Mouse (Mus musculus): ENCODE data around the gene Gm10778. TPM values are rescaled to one million over a fixed set of nuclear protein-coding genes. Genes with fewer than 3 reads are reported as not detected.
"Not testable (repeated sequence)": the region's sequence is repeated elsewhere in the genome, so short reads cannot be mapped to it uniquely, and the experiment has no call there.

Gm10778 gene
- 3.8 and 4.2 TPM in 2 replicates for polyA plus RNA-seq (2012; rRNA removed)

DNA sequence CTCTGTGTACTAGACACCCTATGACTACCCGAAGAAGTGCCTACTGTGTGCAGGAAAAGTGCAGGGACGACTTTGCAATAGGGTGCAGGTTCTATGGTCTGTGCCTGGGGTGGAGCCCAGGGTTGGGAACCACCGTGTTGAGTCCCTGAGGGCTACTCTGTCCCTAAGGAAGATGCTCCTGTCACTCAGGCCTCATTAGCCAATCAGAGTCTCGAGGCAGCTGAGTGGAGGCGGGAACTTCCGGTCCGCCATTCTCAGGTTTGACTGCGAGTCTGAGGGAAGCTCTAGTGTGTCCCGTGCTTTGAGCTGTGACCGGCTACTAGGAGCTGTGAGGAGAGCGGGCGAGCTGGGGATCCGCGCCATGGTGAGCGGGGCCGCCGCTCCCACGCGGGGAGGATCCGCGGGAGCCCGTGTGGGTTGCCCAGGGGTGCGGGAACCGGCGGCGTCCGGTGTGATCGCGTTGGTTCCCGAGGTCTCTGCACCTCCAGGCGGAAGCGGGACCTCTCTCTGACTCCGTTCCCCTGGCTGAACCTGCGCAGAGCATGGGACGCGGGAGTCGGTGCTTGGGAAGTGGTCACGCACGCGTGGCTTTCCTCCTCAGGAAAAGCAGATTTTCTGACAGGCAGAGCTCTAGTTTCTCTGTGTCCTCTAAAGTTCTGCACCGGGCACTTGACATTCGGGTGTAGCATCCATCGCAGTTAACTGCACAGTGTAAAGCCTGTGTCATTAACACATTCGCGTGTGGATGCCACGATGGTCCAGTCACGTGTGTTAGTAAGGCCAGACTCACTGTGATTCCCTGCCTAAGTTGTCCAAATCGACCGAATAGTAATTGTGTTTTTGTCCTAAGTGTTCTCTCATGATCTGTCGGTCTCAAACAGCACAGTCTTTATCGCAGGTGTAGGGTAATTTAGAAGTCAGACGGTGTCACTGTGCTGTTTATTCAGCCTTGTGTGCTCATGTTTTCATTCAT lies at the start of gene Gm10778:
Gene Gm10778, plus strand, starts transcription at position 257 of the 973 bp plus-strand sequence.
- 2% methylated on average over 31 of the region's 52 CpGs for WGBS
- DNase-seq = peak; percentile 91 to 92
- Histone ChIP-seq H3K27ac (ENCODE audit: insufficient read depth, low read length) (peak within 1 kb of the TSS; percentile 78), H3K4me3 (replicated peaks; ENCODE audit: insufficient read depth, low read depth, low read length) (peak within 1 kb of the TSS; percentile 72)
- TF ChIP-seq POLR2A (IDR thresholded peaks at IDR 0.05; ENCODE audit: borderline replicate concordance, insufficient read depth, low read length) = peak; percentile 60; the same call in 1 of the 2 replicates
- not testable (repeated sequence) for H3K4me1 ChIP-seq (ENCODE audit: control insufficient read depth, insufficient read depth, low read length); H3K27me3 ChIP-seq (ENCODE audit: control insufficient read depth, insufficient read depth, low read length)

DNA sequence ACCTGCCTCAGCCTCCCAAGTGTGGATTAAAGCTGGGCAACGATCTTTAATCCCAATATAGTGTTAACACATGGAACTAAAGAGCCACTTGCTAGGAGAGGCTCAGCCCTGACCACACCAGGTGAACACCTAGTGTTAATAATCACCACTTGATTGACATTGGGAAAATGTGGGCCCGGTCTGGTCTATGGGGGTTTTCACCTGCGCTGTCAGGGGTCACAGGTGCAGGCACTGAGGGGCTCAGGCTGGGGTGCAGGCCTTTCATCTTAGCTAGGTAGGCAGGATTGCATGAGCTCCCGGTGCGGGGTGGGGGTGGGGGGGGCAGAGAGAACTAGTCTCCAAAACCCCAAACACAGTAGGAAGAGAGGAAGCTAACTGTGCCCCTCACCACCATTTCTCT lies 49.2 kb upstream of the Gm10778 start:
- H3K4me3 ChIP-seq (replicated peaks; ENCODE audit: insufficient read depth, low read depth, low read length) = no peak overlapping the region
- no peak for DNase-seq
- no peaks in the 10 kb centered on the region for H3K27me3 ChIP-seq (ENCODE audit: control insufficient read depth, insufficient read depth, low read length)
- TF ChIP-seq CTCF (IDR thresholded peaks at IDR 0.05; ENCODE audit: borderline replicate concordance, insufficient read depth, low read depth, low read length) (no peak), POLR2A (IDR thresholded peaks at IDR 0.05; ENCODE audit: borderline replicate concordance, insufficient read depth, low read length) (no peak)
- H3K27ac ChIP-seq (ENCODE audit: insufficient read depth, low read length) = no peak overlapping the region
- WGBS = 88% methylated on average over 5 of the region's 5 CpGs
- H3K4me1 ChIP-seq (ENCODE audit: control insufficient read depth, insufficient read depth, low read length) = peaks cover 27% of the 10 kb centered on the region

DNA sequence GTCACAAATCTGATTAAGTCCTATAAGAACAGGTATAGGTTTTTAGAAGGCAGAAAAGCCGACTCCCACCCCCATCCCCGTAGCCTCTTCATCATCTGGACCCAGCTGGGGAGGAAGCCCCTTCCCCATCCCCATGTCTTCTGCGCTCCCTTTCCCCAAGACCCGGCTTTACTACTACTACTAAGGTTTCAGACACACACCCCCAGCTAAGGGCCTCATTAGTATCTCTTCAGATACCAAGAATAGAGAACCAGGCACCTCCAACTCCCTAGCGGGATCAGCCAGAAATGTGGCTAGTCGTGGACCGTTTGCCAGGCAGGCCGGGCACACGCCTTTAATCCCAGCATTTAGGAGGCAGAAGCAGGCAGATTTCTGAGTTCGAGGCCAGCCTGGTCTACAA lies 48.8 kb upstream of the Gm10778 start:
- DNase-seq = peak in 1 of 2 experiments; percentile 17
- WGBS = 74% methylated on average over 10 of the region's 10 CpGs
- H3K27ac ChIP-seq (ENCODE audit: insufficient read depth, low read length) = no peak overlapping the region
- peaks cover 31% of the 10 kb centered on the region for H3K4me1 ChIP-seq (ENCODE audit: control insufficient read depth, insufficient read depth, low read length)
- no peak overlapping the region for H3K4me3 ChIP-seq (replicated peaks; ENCODE audit: insufficient read depth, low read depth, low read length)
- TF ChIP-seq CTCF (IDR thresholded peaks at IDR 0.05; ENCODE audit: borderline replicate concordance, insufficient read depth, low read depth, low read length) (no peak), POLR2A (IDR thresholded peaks at IDR 0.05; ENCODE audit: borderline replicate concordance, insufficient read depth, low read length) (no peak)
- H3K27me3 ChIP-seq (ENCODE audit: control insufficient read depth, insufficient read depth, low read length) = no peaks in the 10 kb centered on the region

DNA sequence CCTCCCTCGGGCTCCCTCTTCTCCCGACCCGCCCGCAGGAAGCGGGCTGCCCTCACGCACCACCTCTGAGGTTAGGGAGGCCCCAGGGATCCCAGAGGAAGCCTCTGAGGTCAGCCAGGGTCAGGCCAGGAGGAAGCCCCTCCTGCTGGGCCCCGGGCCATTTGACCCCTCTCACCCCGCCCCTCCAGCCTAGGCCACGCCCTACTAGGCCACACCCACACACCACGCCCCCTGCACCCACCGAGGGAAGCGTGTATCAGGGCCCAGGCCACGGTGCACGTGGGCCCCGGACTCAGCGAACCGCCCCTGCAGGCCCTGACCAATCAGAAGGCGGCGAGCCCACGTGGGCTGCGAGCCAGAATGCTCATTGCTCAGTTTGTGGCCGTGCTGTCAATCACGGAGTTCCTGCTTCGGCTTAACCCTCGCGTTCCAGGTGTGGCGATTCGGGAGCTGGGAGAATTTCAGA lies 48.1 kb upstream of the Gm10778 start, which contains the start of gene Tle6:
Gene Tle6, minus strand, starts transcription at position 336 of the 466 bp plus-strand sequence.
- H3K27me3 ChIP-seq (ENCODE audit: control insufficient read depth, insufficient read depth, low read length) = no peaks in the 10 kb centered on the region
- peak; percentile 93 to 94 for DNase-seq
- H3K27ac ChIP-seq (ENCODE audit: insufficient read depth, low read length) = no peak within 1 kb of the TSS
- H3K4me3 ChIP-seq (replicated peaks; ENCODE audit: insufficient read depth, low read depth, low read length) = peak within 1 kb of the TSS; percentile 51
- TF ChIP-seq POLR2A (IDR thresholded peaks at IDR 0.05; ENCODE audit: borderline replicate concordance, insufficient read depth, low read length) (0 out of 2 replicates have a peak, but pooled peaks have one; percentile 10), CTCF (IDR thresholded peaks at IDR 0.05; ENCODE audit: borderline replicate concordance, insufficient read depth, low read depth, low read length) (no peak)
- peaks cover 31% of the 10 kb centered on the region for H3K4me1 ChIP-seq (ENCODE audit: control insufficient read depth, insufficient read depth, low read length)
- WGBS = under 1% methylated on average over 28 of the region's 28 CpGs

DNA sequence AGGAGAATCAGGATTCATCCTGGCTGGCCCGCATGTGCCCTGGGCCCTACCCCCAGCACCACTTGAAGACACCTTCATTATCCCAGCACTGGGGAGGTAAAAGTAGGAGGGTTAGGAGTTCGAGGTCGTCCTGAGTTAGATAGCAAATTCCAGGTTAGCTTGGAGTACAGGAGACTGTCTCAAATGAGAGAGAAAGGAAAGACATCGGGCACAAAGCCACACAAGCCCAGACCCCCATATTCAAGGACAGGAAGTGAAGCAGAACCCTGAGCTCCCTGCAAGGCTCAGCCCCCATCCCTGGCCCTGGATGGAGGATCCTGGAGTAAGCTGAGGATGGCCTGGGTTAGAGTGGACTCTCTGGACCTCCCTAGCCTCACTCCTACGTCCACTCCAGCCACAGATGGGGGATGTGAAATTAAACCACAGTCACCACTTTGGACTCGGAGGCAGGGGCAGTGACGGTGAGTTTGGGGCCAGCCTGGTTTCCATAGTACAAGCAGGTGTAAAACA lies 47.4 kb upstream of the Gm10778 start:
- TF ChIP-seq POLR2A (IDR thresholded peaks at IDR 0.05; ENCODE audit: borderline replicate concordance, insufficient read depth, low read length) (no peak), CTCF (IDR thresholded peaks at IDR 0.05; ENCODE audit: borderline replicate concordance, insufficient read depth, low read depth, low read length) (no peak)
- Histone ChIP-seq H3K27ac (ENCODE audit: insufficient read depth, low read length) (no peak overlapping the region), H3K4me3 (replicated peaks; ENCODE audit: insufficient read depth, low read depth, low read length) (no peak overlapping the region), H3K27me3 (ENCODE audit: control insufficient read depth, insufficient read depth, low read length) (no peaks in the 10 kb centered on the region), H3K4me1 (ENCODE audit: control insufficient read depth, insufficient read depth, low read length) (peaks cover 31% of the 10 kb centered on the region)
- WGBS = 58% methylated on average over 7 of the region's 7 CpGs
- no peak for DNase-seq

DNA sequence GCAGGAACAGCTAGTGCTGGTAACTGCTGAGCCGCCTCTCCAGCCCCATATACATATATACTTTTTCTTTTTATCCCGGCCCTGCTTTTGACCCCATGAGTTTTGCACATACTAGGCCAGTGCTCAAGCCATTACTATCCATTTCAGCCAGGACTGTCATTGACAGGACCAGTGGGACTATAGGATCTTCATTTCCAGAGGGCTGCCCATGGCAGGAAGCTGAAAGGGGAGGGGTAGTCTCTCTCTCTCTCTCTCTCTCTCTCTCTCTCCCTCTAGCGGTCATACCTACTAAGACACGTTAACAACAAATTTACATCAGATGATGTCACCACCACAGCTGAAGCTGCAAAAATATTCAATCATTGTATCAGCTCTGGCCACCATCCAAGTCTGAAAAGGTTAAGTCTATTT lies 46.1 kb upstream of the Gm10778 start:
- DNase-seq = peak; percentile 69 to 70
- 6% methylated on average over 4 of the region's 4 CpGs for WGBS
- TF ChIP-seq CTCF (IDR thresholded peaks at IDR 0.05; ENCODE audit: borderline replicate concordance, insufficient read depth, low read depth, low read length) (peak; percentile 58), POLR2A (IDR thresholded peaks at IDR 0.05; ENCODE audit: borderline replicate concordance, insufficient read depth, low read length) (no peak)
- Histone ChIP-seq H3K27me3 (ENCODE audit: control insufficient read depth, insufficient read depth, low read length) (no peaks in the 10 kb centered on the region), H3K4me1 (ENCODE audit: control insufficient read depth, insufficient read depth, low read length) (peaks cover 22% of the 10 kb centered on the region), H3K4me3 (replicated peaks; ENCODE audit: insufficient read depth, low read depth, low read length) (no peak overlapping the region), H3K27ac (ENCODE audit: insufficient read depth, low read length) (peak overlapping the region; percentile 54; the same call in 1 of the 2 replicates)

DNA sequence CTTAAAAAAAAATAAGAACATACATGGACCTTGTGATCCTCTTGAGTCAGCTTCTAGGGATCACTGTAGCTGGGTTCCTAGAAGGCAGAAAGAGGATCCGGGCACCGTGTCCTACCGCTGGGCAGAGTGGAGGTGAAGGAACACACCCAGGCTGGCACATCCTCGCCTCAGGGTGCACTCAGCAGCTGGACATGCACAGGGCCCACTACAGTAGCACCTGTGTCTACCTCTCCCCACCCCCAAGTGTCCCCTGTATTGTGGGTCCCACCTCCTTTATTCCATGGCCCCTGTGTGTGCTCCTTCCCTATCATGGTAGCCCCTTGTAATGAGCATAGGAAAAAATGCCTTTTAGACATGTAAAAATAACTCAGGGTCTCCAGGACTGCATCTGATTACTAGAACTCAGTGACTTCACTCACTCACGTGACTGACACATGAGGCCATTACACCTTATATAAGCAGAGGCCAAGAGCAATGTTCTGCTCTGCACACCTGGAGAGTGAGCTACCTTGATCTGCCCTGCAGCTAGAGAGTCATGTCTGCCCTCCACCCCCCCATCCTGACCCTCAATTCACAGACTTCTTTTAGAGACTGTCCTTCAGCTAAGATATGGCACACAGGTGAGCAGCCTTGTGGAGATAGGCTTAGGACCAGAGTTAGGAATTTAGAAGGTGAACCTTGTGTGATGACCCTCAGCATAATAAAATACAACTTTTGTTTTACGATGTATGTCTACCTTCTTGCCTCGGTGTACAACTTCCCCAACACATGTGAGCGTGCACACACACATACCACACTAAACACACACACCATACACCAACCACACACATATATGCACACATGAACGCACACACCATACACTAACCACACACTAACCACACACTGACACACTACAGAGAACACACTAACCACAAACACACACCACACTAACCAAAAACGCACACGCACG lies 44.6 kb upstream of the Gm10778 start:
- H3K27me3 ChIP-seq (ENCODE audit: control insufficient read depth, insufficient read depth, low read length) = no peaks in the 10 kb centered on the region
- TF ChIP-seq POLR2A (IDR thresholded peaks at IDR 0.05; ENCODE audit: borderline replicate concordance, insufficient read depth, low read length) (no peak), CTCF (IDR thresholded peaks at IDR 0.05; ENCODE audit: borderline replicate concordance, insufficient read depth, low read depth, low read length) (no peak)
- H3K4me3 ChIP-seq (replicated peaks; ENCODE audit: insufficient read depth, low read depth, low read length) = peak overlapping the region; percentile 7
- no peak overlapping the region for H3K27ac ChIP-seq (ENCODE audit: insufficient read depth, low read length)
- H3K4me1 ChIP-seq (ENCODE audit: control insufficient read depth, insufficient read depth, low read length) = peaks cover 20% of the 10 kb centered on the region
- WGBS = 77% methylated on average over 12 of the region's 12 CpGs
- DNase-seq = peak in 1 of 2 experiments; percentile 33

All from cerebellum, adult 2 months (tissue).